Mouse (Mus musculus): ENCODE measurements at regions not wholly inside any gene's neighbourhood (a gene's known extent, or its start where the extent isn't known, plus 50 kb on each side); places are given as distances from the start of the nearest gene placed in this dataset.

DNA sequence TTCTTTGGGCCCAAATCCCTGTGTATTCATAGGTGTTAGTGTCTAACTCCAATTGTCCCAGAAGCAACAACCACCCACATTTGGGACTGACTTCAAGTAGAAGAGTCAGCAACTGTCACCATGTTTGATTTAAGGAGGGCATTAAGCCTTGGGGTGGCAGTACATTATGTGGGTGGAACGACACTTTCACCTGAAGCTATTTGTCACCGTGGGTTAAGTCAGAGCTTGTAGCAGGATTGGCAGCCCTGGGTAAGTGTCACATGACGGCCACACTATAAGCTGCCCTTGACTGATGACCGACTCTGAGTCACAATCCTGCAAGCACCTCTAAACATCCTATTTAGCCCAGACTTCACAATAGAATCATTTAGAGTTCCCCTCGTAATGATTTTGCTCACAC, 236.7 kb upstream of the A1bg start:
- no peak for DNase-seq (ENCODE audit: low read depth, low spot score)

DNA sequence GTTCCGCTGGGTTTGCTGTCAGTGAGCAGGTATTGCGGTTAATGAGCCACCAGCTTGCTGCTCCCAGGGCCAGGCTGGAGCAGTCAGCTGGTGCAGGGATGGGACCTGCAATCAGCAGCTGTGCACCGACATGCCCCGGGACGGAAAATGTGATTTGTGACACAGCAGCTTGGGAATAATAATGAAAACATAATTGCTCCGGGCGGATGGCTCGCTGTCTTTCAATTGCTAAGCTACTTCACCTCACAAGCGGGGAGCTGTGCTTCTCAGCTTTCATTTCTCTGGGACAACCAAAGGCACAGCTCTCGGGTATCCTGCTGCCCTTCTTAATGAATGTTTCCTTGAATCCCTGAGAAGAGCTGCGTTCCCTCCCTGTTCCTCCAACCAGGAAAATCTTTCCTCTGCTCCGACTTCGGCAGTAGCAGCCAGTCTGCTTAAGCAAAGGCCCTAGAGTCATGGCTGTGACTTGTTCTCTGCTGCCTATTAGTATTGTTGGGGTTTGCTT, 235.3 kb upstream of the A1bg start:
- peak; percentile 39 for DNase-seq (ENCODE audit: low read depth, low spot score)

DNA sequence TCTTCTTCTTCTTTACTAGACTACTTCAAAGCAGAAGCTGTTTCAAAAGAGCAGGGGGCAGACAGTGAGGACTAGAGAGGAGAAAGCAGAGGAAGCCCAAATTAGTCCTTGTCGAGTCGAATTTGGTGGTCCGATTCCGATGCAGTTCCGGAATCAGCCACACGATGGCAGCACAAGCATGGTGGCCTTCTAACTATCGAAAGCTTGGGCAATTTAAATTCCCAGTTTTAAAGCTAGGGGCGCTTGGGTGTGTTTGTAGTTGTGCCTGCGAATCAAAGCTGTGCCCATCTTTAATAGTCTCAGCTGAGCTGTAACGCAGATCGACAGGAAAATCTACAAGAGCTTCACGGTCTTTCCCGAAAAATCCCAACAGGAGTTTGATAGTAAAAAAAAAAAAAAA, 234.7 kb upstream of the A1bg start:
- peak; percentile 89 for DNase-seq (ENCODE audit: low read depth, low spot score)

DNA sequence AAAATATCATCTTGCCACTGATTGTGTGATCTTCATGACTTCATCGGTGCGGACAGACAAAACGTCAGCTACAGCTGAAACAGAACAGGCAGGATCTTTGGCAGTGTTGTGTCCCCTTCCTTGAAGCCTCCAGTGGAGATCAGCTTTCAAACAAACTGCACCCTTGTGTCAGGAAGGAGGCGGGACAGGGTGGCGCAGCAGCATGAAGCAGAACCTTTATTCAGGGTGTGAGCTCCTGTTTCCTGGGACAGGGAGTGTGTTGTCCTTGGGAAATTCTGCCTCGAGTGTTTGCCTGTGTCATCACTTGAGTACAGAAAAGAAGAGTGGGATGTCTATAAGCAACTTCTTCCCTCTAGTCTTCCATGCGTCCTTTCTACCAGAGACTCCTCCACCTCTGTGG, 232.7 kb upstream of the A1bg start:
- no peak for DNase-seq (ENCODE audit: low read depth, low spot score)

DNA sequence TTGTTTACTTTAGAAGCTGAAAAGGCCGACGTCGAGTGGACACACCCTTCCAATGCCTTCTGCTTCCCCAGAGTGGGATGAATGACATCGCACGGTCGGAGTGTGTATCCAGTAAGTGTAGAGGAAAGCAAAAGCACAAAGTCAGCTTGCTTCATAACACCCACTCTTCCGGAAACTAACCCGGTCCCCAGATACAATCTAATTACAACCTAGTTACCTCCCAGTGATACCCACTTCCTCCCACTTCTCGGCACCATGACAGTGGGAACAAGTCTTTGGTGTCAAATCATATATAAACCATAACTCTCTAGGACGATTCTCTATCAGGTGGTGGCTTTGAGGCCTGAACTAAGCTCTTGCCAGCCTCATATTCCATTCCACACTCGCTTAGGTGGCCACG, 231.4 kb upstream of the A1bg start:
- DNase-seq (ENCODE audit: low read depth, low spot score): no peak

DNA sequence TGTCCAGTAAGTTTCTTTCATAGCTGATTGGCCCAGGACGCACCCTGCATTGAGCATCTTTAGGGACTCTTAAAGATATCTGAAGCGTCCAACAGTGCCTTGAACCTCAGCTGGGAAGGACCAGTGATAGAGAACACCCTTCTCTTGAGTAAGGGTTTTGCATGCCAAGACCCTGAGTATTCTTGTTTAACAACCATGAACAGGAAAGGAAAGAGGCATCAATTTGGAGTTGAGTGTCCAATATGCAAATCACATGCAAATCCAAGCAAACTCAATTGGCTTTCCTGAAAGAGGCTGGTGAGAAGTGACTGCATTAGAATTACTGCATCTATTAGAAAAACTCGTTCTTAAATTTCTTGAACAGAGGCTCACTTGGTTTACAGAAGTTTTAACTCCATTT, 220.0 kb upstream of the A1bg start:
- DNase-seq (ENCODE audit: low read depth, low spot score): no peak

DNA sequence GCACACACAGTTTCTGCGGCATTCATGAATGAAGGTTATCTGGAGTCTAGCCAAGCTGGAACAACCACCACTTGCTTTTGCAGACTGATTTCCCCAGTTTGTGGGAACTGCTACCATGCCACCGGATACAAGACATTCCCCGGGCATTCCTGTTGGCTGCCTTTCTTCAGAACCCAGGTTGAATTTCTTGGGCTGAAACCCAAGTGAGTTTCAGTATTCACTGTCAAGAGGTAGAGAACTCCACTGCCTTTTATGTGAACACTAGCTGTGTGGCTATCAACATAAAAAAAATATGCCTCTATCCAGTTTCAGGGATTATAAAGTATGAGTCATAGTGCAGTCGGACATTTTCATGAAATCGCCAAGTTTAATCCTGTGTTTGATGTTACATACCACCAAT, 216.3 kb upstream of the A1bg start:
- DNase-seq (ENCODE audit: low read depth, low spot score): no peak

DNA sequence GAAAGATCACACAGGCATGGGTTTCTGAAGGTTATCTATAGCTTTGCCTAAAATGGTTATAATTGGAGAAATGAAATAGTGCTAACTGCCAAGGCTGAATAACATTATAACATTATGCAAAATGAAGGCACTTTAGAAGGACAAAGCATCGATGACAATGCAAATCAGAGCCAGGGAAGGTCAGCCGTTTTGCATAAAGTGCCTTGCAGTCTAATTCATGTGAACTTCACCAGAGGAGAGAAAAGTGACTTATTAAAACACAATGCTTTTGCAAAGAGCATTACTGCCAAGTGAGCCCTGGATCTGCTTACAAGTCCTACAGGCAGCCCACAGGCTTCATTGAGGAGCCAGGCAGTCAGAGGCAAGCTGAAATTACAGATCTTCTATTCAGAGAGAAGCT, 214.0 kb upstream of the A1bg start:
- no peak for DNase-seq (ENCODE audit: low read depth, low spot score)

DNA sequence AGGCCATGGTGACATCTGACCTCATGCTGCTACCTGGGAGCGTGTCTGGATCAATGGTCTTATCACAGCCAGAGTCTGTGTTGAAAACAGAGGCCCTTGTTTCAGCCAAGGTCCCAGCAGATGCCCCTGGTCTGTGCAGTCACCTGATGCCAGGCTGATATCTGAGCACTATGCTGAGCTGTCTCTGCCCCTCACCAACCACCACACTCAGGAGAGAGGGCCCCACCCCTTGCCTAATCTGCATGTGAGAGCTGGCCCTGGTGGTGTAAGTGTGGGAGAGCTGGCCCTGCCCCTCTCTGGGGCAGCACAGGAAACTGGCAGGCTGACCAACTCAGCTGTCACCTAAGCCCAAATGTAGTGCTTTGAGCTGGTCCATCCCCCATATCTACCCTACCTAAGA, 210.5 kb upstream of the A1bg start:
- DNase-seq (ENCODE audit: low read depth, low spot score): no peak

DNA sequence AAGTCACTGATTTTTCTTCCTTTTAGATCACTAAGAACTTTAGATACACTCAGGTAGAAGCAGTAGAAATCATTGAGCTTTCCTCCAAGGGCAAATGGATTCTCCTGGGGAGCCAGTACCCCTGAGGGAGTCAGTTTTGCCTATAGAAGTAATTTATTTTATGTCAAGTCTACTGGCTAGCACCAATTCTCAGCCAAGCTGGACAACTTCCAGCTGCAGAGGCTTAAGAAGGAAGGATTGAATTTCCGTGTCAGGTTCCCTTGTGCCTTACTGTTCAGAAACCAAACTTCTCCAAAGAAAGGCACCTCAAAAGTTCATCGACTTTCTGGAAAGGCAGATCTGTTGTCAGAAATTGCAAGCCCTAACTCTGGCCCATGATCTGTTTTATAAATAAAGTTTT, 205.2 kb upstream of the A1bg start:
- no peak for DNase-seq (ENCODE audit: low read depth, low spot score)

DNA sequence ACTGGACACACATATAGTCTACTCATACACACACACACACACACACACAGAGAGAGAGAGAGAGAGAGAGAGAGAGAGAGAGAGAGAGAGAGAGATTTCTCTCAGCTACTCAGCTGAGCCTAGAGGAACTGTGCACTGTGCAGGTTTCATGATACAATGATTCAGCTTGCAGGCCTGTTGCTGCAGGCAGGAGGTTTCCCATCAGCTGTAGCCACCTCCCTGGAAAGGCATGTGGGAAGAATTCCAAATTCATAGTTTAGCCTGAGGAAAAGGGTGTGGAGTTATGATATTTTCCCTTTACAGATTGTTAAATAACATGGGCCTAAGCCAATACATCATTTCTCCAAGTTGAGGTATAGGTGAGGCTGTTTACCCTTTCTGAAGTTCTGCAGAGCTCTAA, 204.3 kb upstream of the A1bg start:
- no peak for DNase-seq (ENCODE audit: low read depth, low spot score)

DNA sequence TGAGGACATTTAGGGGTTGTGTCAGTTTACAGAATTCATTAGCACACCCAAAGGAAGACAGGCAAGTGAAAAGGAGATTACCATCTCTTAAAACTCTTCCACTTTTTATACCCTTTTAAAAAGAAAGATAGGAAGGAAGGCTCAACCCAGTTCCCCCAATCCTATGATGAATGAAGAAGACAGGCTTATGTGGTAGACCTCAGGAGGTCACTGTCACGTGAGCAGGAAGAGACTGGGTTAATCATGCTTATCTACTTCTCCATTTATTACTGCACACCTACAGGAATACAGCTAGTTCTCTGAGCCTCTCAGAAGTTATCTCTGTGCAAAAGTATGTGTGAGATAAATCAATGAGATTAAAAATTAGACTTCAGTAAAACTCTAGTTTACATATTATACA, 194.1 kb upstream of the A1bg start:
- DNase-seq (ENCODE audit: low read depth, low spot score): no peak

DNA sequence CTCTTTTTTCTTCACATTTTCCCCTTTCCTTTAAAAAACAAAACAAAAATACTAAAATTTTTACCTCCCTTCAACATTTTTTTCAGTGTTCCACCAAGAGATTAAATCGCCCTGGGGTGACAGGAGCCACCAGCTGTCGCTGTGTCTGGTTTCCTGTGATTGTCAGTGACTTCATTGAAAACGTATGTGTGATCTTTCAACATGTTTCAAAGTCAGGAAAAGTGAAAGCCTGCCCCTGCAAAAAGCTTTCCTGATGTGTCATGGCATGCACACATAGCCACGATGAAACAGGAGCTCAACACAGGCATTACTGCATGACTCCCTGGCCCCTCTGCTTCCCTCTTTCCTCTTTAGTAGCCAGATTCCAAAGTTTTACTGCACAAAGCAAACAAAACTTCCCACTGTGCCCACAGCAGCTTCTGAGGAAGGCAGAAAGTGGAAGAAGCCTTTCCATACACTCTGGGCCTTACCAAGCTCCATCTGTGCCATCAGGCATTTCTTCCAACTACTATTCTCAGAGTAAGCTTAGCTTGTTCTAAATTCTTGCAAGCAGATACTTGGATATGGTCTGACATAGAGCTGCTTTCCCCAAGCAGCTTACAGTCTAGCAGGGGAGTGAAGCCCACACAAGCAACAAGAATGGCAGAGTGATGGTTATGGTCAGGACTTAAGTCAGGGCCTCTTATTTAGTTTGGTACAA, 186.8 kb upstream of the A1bg start:
- DNase-seq (ENCODE audit: low read depth, low spot score): peak; percentile 54

DNA sequence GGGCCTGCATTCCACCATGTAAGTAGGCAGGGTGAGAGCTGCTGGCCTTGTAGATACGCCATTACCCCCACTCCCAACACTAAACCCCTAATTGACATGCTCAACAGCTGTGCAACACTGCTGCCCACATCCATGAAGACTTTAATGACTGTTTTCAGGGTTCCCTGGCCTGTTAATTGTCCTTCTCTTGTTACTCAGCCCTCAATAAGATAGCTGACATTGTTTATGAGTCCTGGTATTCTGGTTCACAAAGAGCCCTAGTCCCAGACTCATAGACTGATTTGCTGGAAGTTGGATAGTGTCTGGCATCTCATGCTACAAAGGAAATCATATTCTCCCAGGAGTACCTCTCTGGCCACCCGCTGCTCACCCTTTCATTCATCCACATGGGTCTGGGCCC, 186.1 kb upstream of the A1bg start:
- DNase-seq (ENCODE audit: low read depth, low spot score): peak; percentile 52

DNA sequence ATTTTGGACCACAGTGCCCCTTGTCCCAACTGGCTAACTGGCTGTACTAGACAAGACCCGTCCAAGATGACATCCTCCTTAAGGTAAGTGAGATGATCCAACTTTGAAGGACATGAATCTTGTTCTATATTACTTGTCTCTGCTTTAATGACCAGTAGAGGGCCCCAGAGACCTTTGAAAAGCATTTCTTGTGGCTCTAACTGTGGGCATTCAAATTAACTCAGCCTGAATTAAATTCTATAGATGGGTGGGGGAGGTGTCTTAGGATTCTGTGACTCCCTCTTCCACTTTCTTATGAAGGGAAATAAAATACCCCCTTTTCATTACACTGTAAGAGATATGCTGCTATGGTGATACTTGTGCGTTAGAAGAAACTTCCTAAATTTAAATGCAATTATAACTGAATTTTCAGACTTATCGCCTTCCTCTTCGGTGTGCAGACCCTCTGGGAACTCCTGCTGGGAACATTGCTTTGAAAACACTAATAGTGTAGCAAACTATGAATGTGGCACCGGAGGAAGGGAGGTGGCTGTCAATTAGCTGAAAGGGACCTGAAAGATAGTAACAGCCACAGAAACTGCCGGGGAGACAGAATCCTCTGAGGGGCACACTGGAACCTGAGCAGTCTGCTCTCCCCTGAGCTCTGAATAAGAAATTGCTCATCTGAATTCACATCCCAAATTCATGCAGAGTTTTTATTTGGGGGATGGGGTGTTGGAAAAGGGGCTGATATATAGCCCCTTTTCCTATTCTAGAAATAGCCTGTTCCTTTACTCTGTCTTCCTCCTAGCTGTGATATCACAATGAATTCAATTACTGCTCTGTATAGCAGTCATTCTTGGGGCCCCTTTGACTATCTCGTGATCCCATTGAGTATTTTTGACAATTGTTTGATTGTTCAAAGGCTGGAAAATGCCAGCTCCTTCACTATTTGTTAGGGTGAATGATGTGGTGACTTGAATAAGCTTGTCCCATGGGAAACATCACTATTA, 179.9 kb upstream of the A1bg start:
- DNase-seq (ENCODE audit: low read depth, low spot score): peak; percentile 65

DNA sequence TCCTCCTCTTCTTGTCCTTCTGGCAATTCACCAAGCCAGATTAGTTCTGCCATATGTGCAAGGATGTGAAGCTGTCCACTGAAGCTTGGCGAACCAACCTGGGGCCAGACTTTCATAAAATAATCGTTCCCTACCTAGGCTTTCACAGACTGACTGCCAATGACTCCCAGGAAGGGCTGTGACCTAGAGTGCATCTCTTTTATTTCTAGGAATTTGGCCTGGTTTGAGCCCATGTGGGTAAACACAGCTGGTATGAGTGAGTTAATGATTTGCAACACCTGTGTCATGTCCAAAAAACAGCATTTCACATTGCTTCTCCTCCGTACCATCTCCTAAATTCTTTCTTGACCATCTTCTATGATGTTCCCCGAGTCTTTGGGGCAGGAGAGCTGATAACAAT, 178.0 kb upstream of the A1bg start:
- DNase-seq (ENCODE audit: low read depth, low spot score): no peak

DNA sequence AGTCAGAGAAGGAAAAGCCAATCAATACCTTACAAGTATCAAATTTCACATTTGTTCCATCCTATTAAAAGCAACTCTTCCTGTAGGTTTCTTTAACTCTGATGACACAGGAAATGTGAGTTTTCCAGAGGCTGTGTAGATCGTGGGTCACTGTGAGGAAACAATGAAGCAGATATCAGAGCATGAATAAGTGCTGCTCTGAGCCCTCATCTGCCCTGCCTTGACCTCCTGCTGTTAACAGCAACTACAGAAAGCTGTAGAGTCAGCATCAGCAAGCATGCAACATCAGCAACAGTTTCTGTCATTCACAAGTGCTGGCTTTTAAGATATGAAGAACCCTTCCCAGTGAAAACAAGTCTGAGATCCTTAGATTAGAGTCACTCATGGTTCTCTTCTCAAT, 176.2 kb upstream of the A1bg start:
- no peak for DNase-seq (ENCODE audit: low read depth, low spot score)

DNA sequence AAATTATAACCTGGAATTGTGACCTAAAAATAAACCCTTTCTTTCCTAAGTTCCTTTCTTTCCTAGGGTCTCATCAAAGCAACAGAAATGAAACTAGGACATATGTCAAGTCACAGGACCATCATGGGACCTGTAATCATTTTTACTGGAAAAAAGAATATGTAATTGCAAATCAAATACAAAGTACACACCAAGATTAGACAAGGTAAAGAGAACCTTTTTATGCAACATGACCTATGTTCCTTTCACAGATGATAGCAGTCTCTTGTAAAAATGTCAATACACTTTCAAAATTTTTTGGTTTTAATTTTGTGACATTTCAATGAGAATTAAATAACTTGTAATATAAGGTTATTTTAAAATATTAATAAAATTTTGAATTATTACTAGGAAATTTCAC, 175.7 kb upstream of the A1bg start:
- no peak for DNase-seq (ENCODE audit: low read depth, low spot score)

DNA sequence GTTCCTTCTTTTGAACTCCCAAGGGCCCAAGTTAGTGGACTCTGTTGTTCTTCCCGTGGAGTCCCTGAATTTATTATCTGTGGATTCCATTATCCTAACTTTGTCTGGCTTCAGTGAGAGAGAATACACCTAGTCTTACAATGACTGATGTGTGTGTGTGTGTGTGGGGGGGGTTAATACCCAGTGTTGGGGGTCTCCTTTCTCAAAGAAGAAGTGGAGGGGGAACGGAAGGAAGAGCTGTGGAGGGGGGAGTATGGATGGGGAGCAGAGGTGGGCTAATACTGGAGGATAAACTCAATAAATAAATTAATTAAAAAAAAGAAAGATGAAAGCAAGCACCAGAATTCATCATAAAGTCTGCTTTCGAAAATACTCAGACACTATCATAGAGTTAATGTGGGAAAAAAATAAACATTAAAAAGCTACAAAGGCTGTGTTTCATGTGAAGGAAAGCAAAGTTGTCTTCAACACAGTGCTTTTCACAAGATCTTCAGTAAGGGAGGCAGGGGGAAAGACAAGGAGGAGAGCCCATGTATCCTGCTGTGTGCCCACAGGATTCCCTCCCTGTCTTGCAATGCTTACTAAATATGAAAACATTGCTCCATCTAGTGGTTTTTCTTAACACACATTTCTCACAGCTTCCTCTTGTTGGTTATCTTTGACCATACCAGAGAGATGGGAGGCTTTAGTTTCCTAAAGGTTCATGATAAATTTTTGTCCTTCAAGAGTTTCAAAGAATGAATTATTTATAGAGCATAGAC, 173.4 kb upstream of the A1bg start:
- peak; percentile 14 for DNase-seq (ENCODE audit: low read depth, low spot score)

DNA sequence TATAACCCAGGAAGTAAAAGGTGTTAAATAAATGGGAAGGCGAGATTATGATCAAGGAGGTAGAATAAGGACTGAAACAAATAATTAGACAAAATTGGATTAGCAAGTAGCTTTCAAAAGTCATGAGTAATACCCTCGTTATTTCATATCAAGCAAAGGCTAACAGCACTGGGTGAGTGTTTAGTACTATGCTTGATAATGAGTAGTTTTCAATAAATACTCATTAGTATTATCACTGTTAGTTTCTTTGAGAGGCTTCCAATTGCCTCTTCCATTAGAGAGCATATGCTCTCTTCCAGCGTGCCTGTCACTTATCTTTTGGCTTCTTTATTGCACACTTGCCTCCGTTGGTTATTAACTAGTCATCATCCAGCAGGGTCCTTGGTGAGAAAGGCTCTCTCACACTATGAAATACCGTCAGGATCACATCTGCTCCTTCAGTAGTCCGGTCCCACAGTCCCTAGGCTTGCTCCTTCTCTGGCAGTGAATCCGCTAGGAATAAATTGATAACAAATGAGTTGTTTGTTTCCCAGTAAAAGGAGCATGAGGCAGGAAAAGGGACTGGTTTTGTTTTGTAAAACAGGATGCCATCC, 132.3 kb upstream of the A1bg start:
- no peak for DNase-seq (ENCODE audit: low read depth, low spot score)

DNA sequence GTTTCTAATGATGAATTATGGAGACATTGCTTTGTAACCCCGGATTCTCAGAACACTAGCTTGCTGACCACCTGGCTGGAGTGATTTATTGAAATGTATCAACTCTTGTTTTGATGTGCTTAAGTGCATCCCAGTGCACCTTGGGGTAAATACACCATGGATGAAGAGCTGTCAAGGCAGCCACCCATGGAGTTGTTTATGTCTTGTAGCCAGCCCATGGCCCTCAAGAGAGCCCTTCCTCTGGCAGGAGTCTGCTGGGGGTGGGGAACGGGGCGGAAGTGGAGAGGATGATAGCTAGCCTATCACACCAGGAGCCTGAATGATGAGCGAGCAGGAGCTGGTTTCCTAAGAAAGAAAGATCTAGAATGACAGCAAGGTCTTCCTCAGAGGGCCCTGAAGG, 128.6 kb upstream of the A1bg start:
- DNase-seq (ENCODE audit: low read depth, low spot score): no peak

DNA sequence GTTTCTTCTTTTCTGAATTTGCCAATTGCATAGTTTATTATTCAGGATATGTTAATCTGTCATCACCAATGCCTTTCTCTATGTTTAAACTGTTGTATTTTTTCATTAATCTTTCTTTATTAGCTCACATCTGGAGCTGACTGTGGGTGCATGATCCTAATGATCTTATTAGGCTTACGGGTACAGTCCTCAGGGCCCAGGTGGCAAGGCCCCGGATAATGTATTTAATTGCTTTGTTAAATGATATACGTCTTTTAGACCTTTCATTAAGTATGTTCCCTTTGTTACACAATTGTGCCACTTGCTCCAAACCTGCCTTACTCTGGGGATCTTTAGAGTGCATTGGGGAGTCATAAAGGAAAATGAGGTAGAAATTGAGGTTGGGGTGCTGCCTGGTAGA, 86.7 kb upstream of the A1bg start:
- DNase-seq (ENCODE audit: low read depth, low spot score): no peak

All from forelimb bud, embryonic 11.5 days (tissue).